Mouse (Mus musculus) testis, adult 10 weeks (tissue): ENCODE results near the gene Pik3c2g. TPM values are rescaled to one million over a fixed set of nuclear protein-coding genes. Genes with fewer than 3 reads are reported as not detected.

ENCODE experiments used
- polyA plus RNA-seq: library from polyadenylated mRNA; stranded (reverse); fragments of 350-450 nt; fragmentation: Illumina TruSeq; extraction: RNeasy Lipid Tissue Mini Kit (QIAGEN cat#74804); gene quantifications from one replicate; pipeline ENCODE4 v1.2.3, GENCODE M21; 2014; ENCODE audit warnings: low read depth, low replicate concordance

Pik3c2g gene
- polyA plus RNA-seq: 1.7 TPM

GRCm38 (mm10) chr6:139586892-139587291 is at the start of gene Pik3c2g:
Pik3c2g (plus strand) TSS chr6:139587221.

Other genes with a start within 250 kb of the Pik3c2g start
- gene Rergl, start 85.2 kb upstream of the Pik3c2g start, polyA plus RNA-seq: 0.46 TPM